Mouse (Mus musculus): Measurements from ENCODE around the gene Tspan12.
A peak's percentile ranks its signal among the peaks of the same experiment; 100 is the strongest.

Gene Tspan12

DNA sequence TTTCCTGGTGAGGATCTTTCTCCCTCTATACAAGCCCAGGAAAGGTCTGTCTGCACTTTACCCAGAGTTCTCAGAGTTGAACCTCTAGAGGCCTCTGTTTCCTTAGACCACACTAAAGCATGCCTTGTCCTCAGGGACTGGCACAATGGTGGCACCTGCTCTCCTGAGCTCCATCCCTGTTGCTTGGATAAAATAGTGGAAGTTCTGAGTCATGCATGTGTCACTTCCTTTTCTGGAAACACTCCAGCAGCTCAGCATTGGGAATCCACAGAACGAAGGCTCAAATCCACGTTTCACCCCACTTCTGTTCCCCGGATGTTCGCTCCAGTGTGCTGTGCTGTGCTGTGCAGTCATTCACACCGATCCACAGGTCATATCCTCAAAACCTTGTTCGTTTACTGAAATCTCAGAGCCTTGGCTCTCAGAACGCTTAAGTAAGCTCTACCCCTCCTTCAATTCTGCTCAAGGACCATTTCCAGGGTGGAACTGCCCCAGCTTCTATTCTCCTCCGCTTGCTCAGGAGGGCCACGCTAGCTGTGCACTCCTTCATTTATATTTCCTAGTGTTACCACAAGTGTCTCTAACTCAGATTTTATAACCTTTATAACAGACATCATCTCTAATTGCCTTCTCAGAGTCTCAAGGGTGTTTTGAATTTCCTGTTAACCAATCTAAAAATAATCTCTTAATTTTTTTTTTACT, 83.4 kb downstream of the Tspan12 start:
- no peak for DNase-seq

DNA sequence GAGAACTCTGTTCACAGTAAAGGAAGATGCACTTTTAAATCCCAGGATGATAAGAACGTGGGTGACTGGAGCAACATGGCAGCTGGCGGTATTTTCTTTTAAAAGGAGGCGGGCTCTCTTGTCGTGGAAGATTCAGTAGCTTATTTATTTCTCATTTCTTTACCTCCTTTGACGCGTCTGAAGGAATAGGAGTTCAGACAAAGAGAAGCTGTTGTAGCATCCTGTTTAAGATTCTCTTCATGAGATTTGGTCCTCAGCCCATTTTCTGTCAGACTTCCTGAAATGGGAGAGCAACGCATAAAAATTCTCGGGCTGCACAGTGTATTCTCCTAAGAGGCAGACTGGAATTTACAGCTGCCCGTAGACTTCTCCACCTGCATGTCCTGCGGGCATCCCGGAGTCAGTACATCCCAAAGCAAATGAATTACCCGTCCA, 84.5 kb downstream of the Tspan12 start:
- DNase-seq, result peak; percentile 2

DNA sequence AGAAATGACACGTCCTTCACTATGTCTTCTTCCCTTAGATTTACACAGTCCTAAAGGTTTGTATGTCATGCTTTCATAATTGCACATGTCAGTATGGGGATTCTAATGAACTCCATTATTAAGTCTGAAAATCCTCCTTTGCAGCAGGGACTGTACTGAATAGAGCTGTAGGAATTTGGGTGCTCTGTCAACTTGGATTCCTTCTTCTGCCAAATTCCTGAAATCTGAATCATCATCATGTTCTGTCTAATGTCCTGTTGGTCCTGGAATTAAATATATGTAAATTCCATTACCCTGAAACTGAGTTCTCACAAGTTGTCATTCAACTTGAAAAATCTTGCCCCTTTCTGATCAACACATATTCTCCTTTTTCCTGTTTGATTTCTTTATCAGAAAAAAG, 104.8 kb downstream of the Tspan12 start:
- DNase-seq, result no peak

DNA sequence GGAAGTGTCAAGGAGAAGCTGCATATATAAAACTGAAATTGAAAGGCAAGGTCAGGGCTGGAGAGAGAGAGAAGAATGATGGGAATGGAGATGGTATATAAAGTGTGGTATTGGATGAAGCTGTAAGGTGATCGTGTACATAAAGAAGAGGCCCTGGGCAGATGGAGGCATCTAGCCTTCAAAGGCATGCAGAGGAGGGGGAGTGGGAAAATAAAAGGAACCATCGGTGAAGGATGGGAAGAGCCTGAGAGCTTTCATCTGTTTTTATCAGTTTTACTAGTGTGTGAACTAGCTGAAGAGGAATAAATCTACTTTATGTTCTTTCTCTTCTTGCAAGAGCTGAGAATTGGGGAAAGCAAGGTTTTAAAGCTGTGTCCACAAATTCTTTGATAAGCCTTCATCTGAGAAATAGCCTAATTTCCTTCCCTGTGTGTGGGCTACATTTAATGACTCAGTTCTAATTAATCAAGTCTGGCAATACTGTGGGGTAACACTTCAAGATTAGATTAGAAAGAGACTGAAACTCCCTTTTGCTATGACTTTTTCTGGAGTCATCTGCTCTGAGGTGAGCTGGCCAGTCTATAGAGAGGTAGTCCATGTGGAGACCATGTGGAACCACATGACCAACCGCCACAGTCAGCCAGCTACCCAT, 107.6 kb downstream of the Tspan12 start:
- DNase-seq, result no peak

DNA sequence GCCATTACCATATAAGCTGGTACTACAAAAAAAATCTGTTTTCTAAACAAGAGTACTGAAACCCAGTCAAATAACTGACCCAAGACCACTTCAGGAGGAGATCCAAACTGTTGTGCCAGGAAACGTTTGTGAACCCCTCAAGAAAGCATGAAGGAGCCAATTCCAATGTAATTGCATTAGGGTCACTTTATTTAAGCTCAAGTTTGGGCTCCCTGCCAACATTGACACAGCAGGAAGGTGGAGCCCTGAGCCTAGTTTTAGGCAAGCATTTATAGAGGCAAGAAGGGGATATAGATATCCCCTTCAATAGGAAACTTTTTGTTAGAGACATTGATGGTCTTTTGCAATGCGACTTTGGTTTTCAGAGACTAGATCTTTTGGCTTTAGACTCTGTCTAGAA, 111.7 kb downstream of the Tspan12 start:
- no peak for DNase-seq

DNA sequence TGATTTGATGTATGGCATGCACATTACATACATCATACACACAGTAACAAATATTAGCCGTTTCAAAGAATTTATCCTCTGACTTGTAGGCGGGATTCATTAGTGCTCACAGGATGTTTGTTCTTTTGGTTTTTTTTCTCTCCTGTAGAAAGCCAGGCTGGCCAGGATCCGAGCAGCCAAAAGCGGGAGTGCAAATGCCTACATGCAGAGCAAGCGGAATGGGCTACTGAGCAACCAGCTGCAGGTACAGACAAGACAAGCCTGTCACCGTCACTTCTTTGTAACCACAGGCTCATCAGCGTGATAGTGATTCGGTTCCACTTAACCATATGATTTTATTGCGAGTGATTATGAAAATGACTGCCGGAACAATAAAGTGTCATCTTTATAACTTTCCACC, 130.1 kb downstream of the Tspan12 start:
- peak; percentile 42 for DNase-seq

All from cerebellum, adult 9-10 months (tissue).